Mouse (Mus musculus) erythroblast, embryonic 14.5 days (primary cell): ENCODE results near the gene Olfr945. TPM values are rescaled to one million over a fixed set of nuclear protein-coding genes. Genes with fewer than 3 reads are reported as not detected.

Experiments
- H3K27me3 ChIP-seq: 2 replicates; pipeline ENCODE4 v1.6.1; 2012; ENCODE audit warnings: inconsistent platforms; ENCODE audit not compliant: control insufficient read depth
- H3K36me3 ChIP-seq: 2 replicates; pipeline ENCODE4 v1.6.1; 2012; ENCODE audit warnings: mild to moderate bottlenecking, inconsistent platforms; ENCODE audit not compliant: control insufficient read depth
- H3K4me1 ChIP-seq: 2 replicates; pipeline ENCODE4 v1.6.1; 2012; ENCODE audit warnings: inconsistent platforms; ENCODE audit not compliant: control insufficient read depth
- H3K4me3 ChIP-seq: replicated peaks from 2 replicates; pipeline ENCODE3; 2012; ENCODE audit warnings: moderate library complexity, mild to moderate bottlenecking, inconsistent platforms
- H3K9me3 ChIP-seq: 2 replicates; pipeline ENCODE4 v1.6.1; 2012; ENCODE audit warnings: low read length, inconsistent platforms, mixed read lengths; ENCODE audit not compliant: control insufficient read depth
- GATA1 ChIP-seq: IDR thresholded peaks from 2 replicates; pipeline ENCODE4 v1.6.1; 2012; ENCODE audit warnings: low read length, inconsistent platforms, mixed read lengths
- TAL1 ChIP-seq: IDR thresholded peaks from 3 replicates; pipeline ENCODE4 v1.6.1; 2012; ENCODE audit warnings: low read length, inconsistent platforms, mixed read lengths
- polyA plus RNA-seq: library from polyadenylated mRNA; stranded (reverse); fragments of >175 nt; gene quantifications from 2 replicates; pipeline ENCODE4 v1.2.3, GENCODE M21; 2012

The Olfr945 gene
- not detected in 2 replicates for polyA plus RNA-seq

GRCm38 (mm10) chr9:39276718-39277117 lies at the start of gene Olfr945:
Gene Olfr945, minus strand, starts transcription at chr9:39276818.
- TF ChIP-seq GATA1 (no peak), TAL1 (no peak)
- H3K4me1 ChIP-seq = no peaks in the 10 kb centered on the region
- no peak within 1 kb of the TSS for H3K4me3 ChIP-seq
- H3K27me3 ChIP-seq = no peaks in the 10 kb centered on the region
- no peaks in the 10 kb centered on the region for H3K36me3 ChIP-seq
- no peaks in the 10 kb centered on the region for H3K9me3 ChIP-seq

- TF ChIP-seq TAL1 = no peak
- TF ChIP-seq GATA1 = no peak
- no peaks in the 10 kb centered on the region for H3K4me1 ChIP-seq
- no peaks in the 10 kb centered on the region for H3K36me3 ChIP-seq
- no peaks in the 10 kb centered on the region for H3K27me3 ChIP-seq
- no peak within 1 kb of the TSS for H3K4me3 ChIP-seq
- peaks cover 3% of the 10 kb centered on the region; the same call in 1 of the 2 replicates for H3K9me3 ChIP-seq
Observed at GRCm38 (mm10) chr9:39325945-39326344, 49.3 kb upstream of the Olfr945 start, which contains the start of gene Olfr948. Gene Olfr948, minus strand, starts transcription at chr9:39326045.

- H3K27me3 ChIP-seq = no peaks in the 10 kb centered on the region
- no peaks in the 10 kb centered on the region for H3K4me1 ChIP-seq
- H3K9me3 ChIP-seq = no peaks in the 10 kb centered on the region
- no peak overlapping the region for H3K4me3 ChIP-seq
- H3K36me3 ChIP-seq = no peaks in the 10 kb centered on the region
- TF ChIP-seq GATA1 = no peak
- no peak for TF ChIP-seq TAL1
Observed at GRCm38 (mm10) chr9:39287136-39287535, 10.5 kb upstream of the Olfr945 start.

- Histone ChIP-seq H3K4me1 (no peaks in the 10 kb centered on the region), H3K36me3 (no peaks in the 10 kb centered on the region), H3K27me3 (no peaks in the 10 kb centered on the region), H3K4me3 (no peak within 1 kb of the TSS), H3K9me3 (no peaks in the 10 kb centered on the region)
- TF ChIP-seq TAL1 (no peak), GATA1 (no peak)
Observed at GRCm38 (mm10) chr9:39249894-39250293, 26.7 kb downstream of the Olfr945 start, which contains the start of gene Olfr1537. Gene Olfr1537, minus strand, starts transcription at chr9:39249994.

Other genes with a start within 250 kb of the Olfr945 start
- not detected in 2 replicates for gene Olfr937, start 211.9 kb downstream of the Olfr945 start, polyA plus RNA-seq
- gene Olfr938, start 197.9 kb downstream of the Olfr945 start, polyA plus RNA-seq = not detected in 2 replicates
- gene Olfr27, start 148.7 kb downstream of the Olfr945 start, polyA plus RNA-seq = not detected in 2 replicates
- not detected in 2 replicates for gene Olfr943, start 110.5 kb downstream of the Olfr945 start, polyA plus RNA-seq
- not detected in 2 replicates for gene Olfr944, start 74.9 kb downstream of the Olfr945 start, polyA plus RNA-seq
- not detected in 2 replicates for gene Olfr1537, start 26.8 kb downstream of the Olfr945 start, polyA plus RNA-seq
- gene Olfr948, start 49.2 kb upstream of the Olfr945 start, polyA plus RNA-seq = not detected in 2 replicates
- not detected in 2 replicates for gene Olfr951, start 110.6 kb upstream of the Olfr945 start, polyA plus RNA-seq
- gene Olfr952, start 150.3 kb upstream of the Olfr945 start, polyA plus RNA-seq = not detected in 2 replicates
- not detected in 2 replicates for gene Olfr954, start 179.9 kb upstream of the Olfr945 start, polyA plus RNA-seq
- not detected in 2 replicates for gene Olfr955, start 195.1 kb upstream of the Olfr945 start, polyA plus RNA-seq
- not detected in 2 replicates for gene Olfr44, start 217.2 kb upstream of the Olfr945 start, polyA plus RNA-seq
- not detected in 2 replicates for gene Olfr957, start 239.0 kb upstream of the Olfr945 start, polyA plus RNA-seq